Mouse (Mus musculus): ENCODE data around the gene Pfdn6.

GRCm38 (mm10) chr17:33901653-33902052, 38.5 kb downstream of the Pfdn6 start:
- TF ChIP-seq ZC3H11A (IDR thresholded peaks at IDR 0.05; ENCODE audit: borderline replicate concordance, low read depth, low read length) (no peak), CHD2 (IDR thresholded peaks at IDR 0.05; ENCODE audit: low read depth, low read length) (no peak)

All from ES-E14 (cell line).